Mouse (Mus musculus) hindbrain, embryonic 16.5 days (tissue): ENCODE results near the gene Foxs1. TPM values are rescaled to one million over a fixed set of nuclear protein-coding genes. Genes with fewer than 3 reads are reported as not detected.

Experiments
- ATAC-seq: fragments of 200-750 bp; cut with Nextera tagmentation; 2 replicates; pipeline ENCODE4 v1.8.0; 2017; ENCODE audit warnings: moderate TSS enrichment, moderate library complexity
- H3K27ac ChIP-seq: fragments of 300-500 bp; sonication (generic); 2 replicates; pipeline ENCODE4 v1.5.1; 2014; ENCODE audit warnings: low read depth, mild to moderate bottlenecking, control low read depth, low read length, moderate library complexity
- H3K27me3 ChIP-seq: fragments of 300-500 bp; sonication (generic); replicated peaks from 2 replicates; pipeline ENCODE4 v1.6.1; 2014; ENCODE audit warnings: low read length; ENCODE audit not compliant: control insufficient read depth, insufficient read depth
- H3K36me3 ChIP-seq: fragments of 300-500 bp; sonication (generic); 2 replicates; pipeline ENCODE4 v1.6.1; 2014; ENCODE audit warnings: mild to moderate bottlenecking, low read length, moderate library complexity, mixed read lengths; ENCODE audit not compliant: control insufficient read depth, insufficient read depth
- H3K4me1 ChIP-seq: fragments of 300-500 bp; sonication (generic); 2 replicates; pipeline ENCODE4 v1.6.1; 2014; ENCODE audit warnings: low read depth, low read length; ENCODE audit not compliant: control insufficient read depth, insufficient read depth
- H3K4me2 ChIP-seq: fragments of 300-500 bp; sonication (generic); 2 replicates; pipeline ENCODE4 v1.6.1; 2014; ENCODE audit warnings: mild to moderate bottlenecking, low read length, control low read depth, moderate library complexity
- H3K4me3 ChIP-seq: fragments of 300-500 bp; sonication (generic); 2 replicates; pipeline ENCODE4 v1.5.1; 2014; ENCODE audit warnings: mild to moderate bottlenecking, low read length, control low read depth, moderate library complexity
- H3K9ac ChIP-seq: fragments of 300-500 bp; sonication (generic); 2 replicates; pipeline ENCODE4 v1.6.1; 2014; ENCODE audit warnings: low read depth, mild to moderate bottlenecking, control low read depth, low read length, moderate library complexity
- H3K9me3 ChIP-seq: fragments of 300-500 bp; sonication (generic); 2 replicates; pipeline ENCODE4 v1.6.1; 2014; ENCODE audit warnings: mild to moderate bottlenecking, low read length, moderate library complexity; ENCODE audit not compliant: control insufficient read depth
- WGBS: fragments of 180-500 bp; shearing (Covaris S2); extraction: QIAGEN DNeasy Blood & Tissue Kit; methylation state at CpG from one replicate; pipeline ENCODE4 v1.1.7; 2014; 5-methylcytosine and 5-hydroxymethylcytosine counted together
- polyA plus RNA-seq: library from polyadenylated mRNA; unstranded; fragments of >200 nt; fragmentation: Nextera tagmentation; extraction: Ambion mirVana; gene quantifications from 2 replicates; pipeline ENCODE4 v1.2.1, GENCODE M21; 2015

The Foxs1 gene
- polyA plus RNA-seq, 1 experiment from 2014 or later: 4.2 TPM

DNA sequence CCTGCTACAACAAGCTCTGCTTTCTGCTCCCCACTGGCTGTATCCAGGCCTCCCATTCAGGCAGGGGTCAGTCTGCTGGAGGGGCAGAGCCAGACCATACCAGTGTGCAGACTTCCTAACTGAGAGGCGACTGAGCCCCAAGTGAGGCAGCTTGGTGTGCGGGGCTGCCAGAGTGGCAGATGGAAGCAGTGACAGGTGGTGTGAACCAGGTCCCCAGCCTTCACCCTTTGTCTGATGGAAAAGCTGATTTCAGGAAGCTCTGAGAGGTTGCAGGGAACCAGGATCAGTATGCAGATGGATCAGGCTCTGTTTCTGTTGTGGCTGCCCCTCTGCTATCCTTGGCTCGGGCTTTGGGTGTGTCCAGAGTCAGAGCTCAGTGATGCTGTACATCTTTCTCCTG is 9.4 kb downstream of the Foxs1 start:
- Histone ChIP-seq H3K27ac (no peak overlapping the region), H3K4me1 (no peaks in the 10 kb centered on the region), H3K9me3 (no peaks in the 10 kb centered on the region), H3K27me3 (no peaks in the 10 kb centered on the region), H3K9ac (no peak overlapping the region), H3K4me3 (no peak overlapping the region), H3K4me2 (no peak overlapping the region), H3K36me3 (no peaks in the 10 kb centered on the region)
- WGBS: 41% methylated on average over 3 of the region's 3 CpGs
- ATAC-seq: no peak

DNA sequence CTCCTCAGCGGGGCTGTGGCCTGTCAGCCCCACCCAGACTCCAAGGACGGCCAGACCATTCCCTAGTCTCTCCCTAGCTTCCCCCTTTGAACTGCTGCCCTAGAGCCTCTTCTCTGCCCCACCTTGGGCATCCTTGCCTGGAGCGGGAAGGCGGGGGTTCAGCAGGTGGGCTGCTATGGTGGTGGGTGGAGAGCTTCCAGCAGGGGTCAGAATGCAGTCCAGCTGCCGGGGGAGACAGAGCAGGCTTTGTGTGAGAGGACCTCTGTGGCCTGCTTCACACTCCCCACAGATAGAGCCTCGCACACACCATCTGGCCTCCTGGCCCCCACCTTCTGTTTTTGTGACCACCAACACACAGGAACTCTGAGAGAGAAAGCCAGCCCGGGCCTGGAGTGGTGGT is 10.6 kb downstream of the Foxs1 start:
- Histone ChIP-seq H3K4me1 (no peaks in the 10 kb centered on the region), H3K4me3 (no peak overlapping the region), H3K4me2 (no peak overlapping the region), H3K27ac (no peak overlapping the region), H3K27me3 (no peaks in the 10 kb centered on the region), H3K9me3 (no peaks in the 10 kb centered on the region), H3K9ac (no peak overlapping the region), H3K36me3 (no peaks in the 10 kb centered on the region)
- WGBS: 39% methylated on average over 7 of the region's 7 CpGs
- no peak for ATAC-seq

DNA sequence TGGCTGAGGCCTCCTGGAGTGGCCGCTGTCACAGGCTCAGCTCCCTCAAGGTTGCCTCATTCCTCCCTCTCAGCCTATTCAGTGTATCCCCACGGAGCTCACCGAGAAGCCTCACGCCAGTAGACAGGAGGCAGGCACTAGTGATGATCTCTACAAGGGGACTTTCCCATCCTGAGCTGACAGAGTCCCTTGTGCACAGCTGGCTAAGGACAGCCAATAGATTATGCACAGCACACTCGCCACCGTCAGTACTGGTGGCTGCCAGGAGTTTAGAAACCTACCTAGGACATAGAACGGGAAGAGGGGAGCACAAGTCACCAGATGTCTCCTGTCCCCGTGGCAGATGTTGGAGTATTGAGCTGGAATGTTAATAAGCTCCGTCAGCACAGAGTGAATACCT is 15.3 kb downstream of the Foxs1 start:
- WGBS: 57% methylated on average over 9 of the region's 9 CpGs
- no peak overlapping the region for H3K4me2 ChIP-seq

DNA sequence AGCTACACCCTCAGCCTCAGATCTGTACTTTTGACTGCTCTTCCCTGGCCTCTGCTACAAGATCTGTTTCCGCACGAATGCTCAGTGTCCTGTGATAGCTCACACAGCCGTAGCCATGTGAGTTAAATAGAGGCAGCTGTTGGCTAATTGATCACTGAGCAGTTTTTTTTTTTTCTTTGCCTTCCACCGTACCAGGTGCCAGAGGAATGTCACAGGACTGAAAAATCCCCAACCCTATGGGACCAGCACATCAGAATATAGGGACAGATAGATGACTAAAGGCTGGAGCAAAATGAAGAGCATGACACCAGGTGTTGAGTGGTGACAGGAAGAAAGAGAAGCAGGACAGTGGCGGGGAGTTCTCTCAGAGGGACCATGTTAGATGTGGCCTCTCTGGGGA is 16.9 kb downstream of the Foxs1 start:
- H3K9ac ChIP-seq: no peak overlapping the region
- no peak overlapping the region for H3K4me2 ChIP-seq
- H3K4me3 ChIP-seq: no peak overlapping the region
- H3K9me3 ChIP-seq: no peaks in the 10 kb centered on the region
- no peak for ATAC-seq
- H3K4me1 ChIP-seq: peaks cover 8% of the 10 kb centered on the region
- no peak overlapping the region for H3K27ac ChIP-seq
- H3K36me3 ChIP-seq: no peaks in the 10 kb centered on the region
- peaks cover 19% of the 10 kb centered on the region for H3K27me3 ChIP-seq
- WGBS: 55% methylated on average over 5 of the region's 5 CpGs

More for the DNA sequence above, 15.3 kb downstream of the Foxs1 start:
- Histone ChIP-seq H3K9ac (no peak overlapping the region), H3K27me3 (peaks cover 12% of the 10 kb centered on the region), H3K4me1 (peaks cover 8% of the 10 kb centered on the region), H3K4me3 (no peak overlapping the region), H3K36me3 (no peaks in the 10 kb centered on the region), H3K27ac (no peak overlapping the region), H3K9me3 (no peaks in the 10 kb centered on the region)
- no peak for ATAC-seq

DNA sequence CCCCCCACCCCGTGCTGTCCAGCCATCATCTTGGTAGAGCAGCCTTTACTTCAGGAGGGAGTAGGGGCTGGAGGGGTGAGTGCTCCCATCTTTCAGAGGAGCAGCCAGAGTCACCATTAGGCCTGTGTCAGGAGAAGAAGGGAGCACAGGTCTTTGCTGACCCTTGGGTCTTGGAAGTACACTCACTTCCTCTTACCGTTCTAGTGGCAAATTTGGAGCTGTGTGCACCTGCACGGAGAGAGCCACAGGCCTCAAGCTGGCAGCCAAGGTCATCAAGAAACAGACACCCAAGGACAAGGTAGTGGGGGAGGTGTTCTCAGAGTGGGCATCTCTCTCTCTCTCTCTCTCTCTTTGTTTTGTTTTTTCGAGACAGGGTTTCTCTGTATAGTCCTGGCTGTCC is 17.6 kb downstream of the Foxs1 start:
- H3K27ac ChIP-seq: no peak overlapping the region
- no peak overlapping the region for H3K4me2 ChIP-seq
- H3K9ac ChIP-seq: no peak overlapping the region
- no peaks in the 10 kb centered on the region for H3K9me3 ChIP-seq
- no peak overlapping the region for H3K4me3 ChIP-seq
- ATAC-seq: no peak
- 67% methylated on average over 4 of the region's 4 CpGs for WGBS
- peaks cover 23% of the 10 kb centered on the region for H3K27me3 ChIP-seq
- H3K36me3 ChIP-seq: no peaks in the 10 kb centered on the region
- peaks cover 8% of the 10 kb centered on the region for H3K4me1 ChIP-seq

- no peak overlapping the region for H3K27ac ChIP-seq
- peak overlapping the region; percentile 35 for H3K4me3 ChIP-seq
- peak overlapping the region; percentile 67 for H3K4me2 ChIP-seq
- no peaks in the 10 kb centered on the region for H3K9me3 ChIP-seq
- peaks cover 23% of the 10 kb centered on the region for H3K27me3 ChIP-seq
- H3K36me3 ChIP-seq: no peaks in the 10 kb centered on the region
- peaks cover 8% of the 10 kb centered on the region for H3K4me1 ChIP-seq
- WGBS: 3% methylated on average over 18 of the region's 18 CpGs
- peak overlapping the region; percentile 65 for H3K9ac ChIP-seq
- peak; percentile 87 for ATAC-seq
These were observed 18.5 kb downstream of the Foxs1 start for GRCm38 (mm10) chr2:152914310-152915120.

GRCm38 (mm10) chr2:152913471-152913870 is 19.5 kb downstream of the Foxs1 start:
- Histone ChIP-seq H3K4me2 (no peak overlapping the region), H3K27me3 (peaks cover 23% of the 10 kb centered on the region), H3K9me3 (no peaks in the 10 kb centered on the region), H3K36me3 (no peaks in the 10 kb centered on the region), H3K27ac (no peak overlapping the region), H3K4me3 (no peak overlapping the region), H3K4me1 (peaks cover 8% of the 10 kb centered on the region), H3K9ac (no peak overlapping the region)
- no peak for ATAC-seq
- 44% methylated on average over 7 of the region's 7 CpGs for WGBS

DNA sequence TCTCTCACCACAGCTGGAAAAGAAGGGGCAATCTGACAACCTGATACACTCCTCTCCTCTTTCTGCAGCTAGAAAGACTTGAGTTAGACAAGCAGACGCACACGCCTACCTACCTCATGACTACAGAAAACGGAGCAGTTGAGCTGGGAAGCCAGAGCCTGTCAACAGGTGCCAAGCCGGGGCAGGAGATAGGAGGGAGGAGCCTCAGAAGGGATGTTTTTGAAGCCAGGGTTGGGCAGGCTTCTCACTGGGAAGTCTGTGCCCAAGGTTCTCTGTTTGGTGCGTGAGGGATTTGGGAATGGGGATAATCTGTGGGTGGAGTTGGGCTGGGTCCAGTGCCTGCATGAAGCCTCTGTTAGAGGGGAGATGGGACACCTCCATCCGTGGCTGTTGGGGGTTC is 21.6 kb downstream of the Foxs1 start:
- Histone ChIP-seq H3K36me3 (no peaks in the 10 kb centered on the region), H3K27ac (no peak overlapping the region), H3K9ac (no peak overlapping the region), H3K27me3 (peaks cover 21% of the 10 kb centered on the region), H3K4me1 (peaks cover 14% of the 10 kb centered on the region), H3K4me3 (no peak overlapping the region), H3K9me3 (no peaks in the 10 kb centered on the region), H3K4me2 (no peak overlapping the region)
- no peak for ATAC-seq
- WGBS: 39% methylated on average over 6 of the region's 6 CpGs

GRCm38 (mm10) chr2:152911031-152911430 is 22.0 kb downstream of the Foxs1 start, which contains the start of gene Mylk2:
Gene Mylk2, plus strand, starts transcription at chr2:152911352.
- no peak within 1 kb of the TSS for H3K4me3 ChIP-seq
- no peak for ATAC-seq
- 25% methylated on average over 12 of the region's 12 CpGs for WGBS

More at GRCm38 (mm10) chr2:152911031-152911430, 22.0 kb downstream of the Foxs1 start, which contains the start of gene Mylk2:
- Histone ChIP-seq H3K9me3 (no peaks in the 10 kb centered on the region), H3K27ac (no peak within 1 kb of the TSS), H3K9ac (no peak within 1 kb of the TSS), H3K4me2 (no peak within 1 kb of the TSS), H3K36me3 (no peaks in the 10 kb centered on the region), H3K4me1 (peaks cover 14% of the 10 kb centered on the region), H3K27me3 (peaks cover 21% of the 10 kb centered on the region)
